Mouse (Mus musculus): ENCODE measurements around the gene Ceacam10. TPM values are rescaled to one million over a fixed set of nuclear protein-coding genes. Genes with fewer than 3 reads are reported as not detected.
"Not testable (repeated sequence)": the region's sequence is repeated elsewhere in the genome, so short reads cannot be mapped to it uniquely, and the experiment has no call there.

Gene Ceacam10
- total RNA-seq (2014; rRNA removed; ENCODE audit: low replicate concordance): not detected in 2 replicates
- polyA plus RNA-seq (2015; fragmentation: Nextera tagmentation; extraction: Ambion mirVana): not detected in 2 replicates

- ATAC-seq (ENCODE audit: insufficient read depth, low read depth); H3K36me3 ChIP-seq (replicated peaks; ENCODE audit: control insufficient read depth, insufficient read depth, low read length); H3K27me3 ChIP-seq (ENCODE audit: control insufficient read depth, insufficient read depth, low read length); DNase-seq (ENCODE audit: low spot score); H3K4me1 ChIP-seq (ENCODE audit: control insufficient read depth, insufficient read depth); H3K9me3 ChIP-seq (replicated peaks; ENCODE audit: control insufficient read depth, low read length); H3K9ac ChIP-seq (replicated peaks; ENCODE audit: low read depth, low read length); H3K27ac ChIP-seq (ENCODE audit: low read depth); H3K4me3 ChIP-seq (ENCODE audit: low read depth, low read length); H3K4me2 ChIP-seq (ENCODE audit: low read depth, low read length): not testable (repeated sequence)
- WGBS: 40% methylated on average over 4 of the region's 4 CpGs
Observed at GRCm38 (mm10) chr7:24776918-24777317, at the start of gene Ceacam10. TSS of gene Ceacam10 (plus strand) at chr7:24777206.

- WGBS: 21% methylated on average over 17 of the region's 17 CpGs
- Histone ChIP-seq H3K9ac (replicated peaks; ENCODE audit: low read depth, low read length) (no peak overlapping the region), H3K4me3 (ENCODE audit: low read depth, low read length) (no peak overlapping the region), H3K27ac (ENCODE audit: low read depth) (no peak overlapping the region), H3K4me1 (ENCODE audit: control insufficient read depth, insufficient read depth) (no peaks in the 10 kb centered on the region), H3K9me3 (replicated peaks; ENCODE audit: control insufficient read depth, low read length) (no peaks in the 10 kb centered on the region; the same call in 1 of the 2 replicates), H3K36me3 (replicated peaks; ENCODE audit: control insufficient read depth, insufficient read depth, low read length) (no peaks in the 10 kb centered on the region), H3K4me2 (ENCODE audit: low read depth, low read length) (no peak overlapping the region), H3K27me3 (ENCODE audit: control insufficient read depth, insufficient read depth, low read length) (no peaks in the 10 kb centered on the region)
- no peak for ATAC-seq (ENCODE audit: insufficient read depth, low read depth)
- DNase-seq (ENCODE audit: low spot score): no peak
- TF ChIP-seq EP300 (IDR thresholded peaks at IDR 0.05; ENCODE audit: low read depth) (no peak), CTCF (IDR thresholded peaks at IDR 0.05; ENCODE audit: low read depth) (no peak)
Observed at GRCm38 (mm10) chr7:24735970-24736670, 40.9 kb upstream of the Ceacam10 start.

GRCm38 (mm10) chr7:24750695-24751094, 26.3 kb upstream of the Ceacam10 start:
- DNase-seq (ENCODE audit: low spot score): no peak
- 19% methylated on average over 4 of the region's 4 CpGs for WGBS
- Histone ChIP-seq H3K4me3 (ENCODE audit: low read depth, low read length) (no peak overlapping the region), H3K9me3 (replicated peaks; ENCODE audit: control insufficient read depth, low read length) (no peaks in the 10 kb centered on the region), H3K4me2 (ENCODE audit: low read depth, low read length) (no peak overlapping the region), H3K4me1 (ENCODE audit: control insufficient read depth, insufficient read depth) (no peaks in the 10 kb centered on the region), H3K27ac (ENCODE audit: low read depth) (no peak overlapping the region), H3K9ac (replicated peaks; ENCODE audit: low read depth, low read length) (no peak overlapping the region), H3K36me3 (replicated peaks; ENCODE audit: control insufficient read depth, insufficient read depth, low read length) (no peaks in the 10 kb centered on the region), H3K27me3 (ENCODE audit: control insufficient read depth, insufficient read depth, low read length) (no peaks in the 10 kb centered on the region)
- no peak for ATAC-seq (ENCODE audit: insufficient read depth, low read depth)
- TF ChIP-seq CTCF (IDR thresholded peaks at IDR 0.05; ENCODE audit: low read depth) (no peak), EP300 (IDR thresholded peaks at IDR 0.05; ENCODE audit: low read depth) (no peak)

- H3K36me3 ChIP-seq (replicated peaks; ENCODE audit: control insufficient read depth, insufficient read depth, low read length): no peaks in the 10 kb centered on the region
- DNase-seq (ENCODE audit: low spot score) (no peak), ATAC-seq (ENCODE audit: insufficient read depth, low read depth) (no peak)
- WGBS: 83% methylated on average over 2 of the region's 2 CpGs
- H3K9ac ChIP-seq (replicated peaks; ENCODE audit: low read depth, low read length): no peak overlapping the region
- no peak overlapping the region for H3K27ac ChIP-seq (ENCODE audit: low read depth)
- no peaks in the 10 kb centered on the region for H3K27me3 ChIP-seq (ENCODE audit: control insufficient read depth, insufficient read depth, low read length)
- H3K4me2 ChIP-seq (ENCODE audit: low read depth, low read length): no peak overlapping the region
- H3K4me3 ChIP-seq (ENCODE audit: low read depth, low read length): no peak overlapping the region
- H3K9me3 ChIP-seq (replicated peaks; ENCODE audit: control insufficient read depth, low read length): no peaks in the 10 kb centered on the region
- H3K4me1 ChIP-seq (ENCODE audit: control insufficient read depth, insufficient read depth): no peaks in the 10 kb centered on the region
- TF ChIP-seq CTCF (IDR thresholded peaks at IDR 0.05; ENCODE audit: low read depth) (no peak), EP300 (IDR thresholded peaks at IDR 0.05; ENCODE audit: low read depth) (no peak)
Observed at GRCm38 (mm10) chr7:24751610-24752009, 25.4 kb upstream of the Ceacam10 start.

- TF ChIP-seq CTCF (IDR thresholded peaks at IDR 0.05; ENCODE audit: low read depth): no peak
- TF ChIP-seq EP300 (IDR thresholded peaks at IDR 0.05; ENCODE audit: low read depth): no peak
- Histone ChIP-seq H3K4me1 (ENCODE audit: control insufficient read depth, insufficient read depth) (no peaks in the 10 kb centered on the region), H3K9me3 (replicated peaks; ENCODE audit: control insufficient read depth, low read length) (no peaks in the 10 kb centered on the region), H3K36me3 (replicated peaks; ENCODE audit: control insufficient read depth, insufficient read depth, low read length) (no peaks in the 10 kb centered on the region), H3K27me3 (ENCODE audit: control insufficient read depth, insufficient read depth, low read length) (no peaks in the 10 kb centered on the region), H3K4me2 (ENCODE audit: low read depth, low read length) (no peak overlapping the region), H3K27ac (ENCODE audit: low read depth) (no peak overlapping the region), H3K9ac (replicated peaks; ENCODE audit: low read depth, low read length) (no peak overlapping the region), H3K4me3 (ENCODE audit: low read depth, low read length) (no peak overlapping the region)
- ATAC-seq (ENCODE audit: insufficient read depth, low read depth) (no peak), DNase-seq (ENCODE audit: low spot score) (no peak)
- WGBS: 59% methylated on average over 5 of the region's 5 CpGs
Observed at GRCm38 (mm10) chr7:24753476-24753875, 23.5 kb upstream of the Ceacam10 start.

- 60% methylated on average over 1 of the region's 1 CpGs for WGBS
- no peak overlapping the region for H3K27ac ChIP-seq (ENCODE audit: low read depth)
- no peak overlapping the region for H3K9ac ChIP-seq (replicated peaks; ENCODE audit: low read depth, low read length)
- H3K9me3 ChIP-seq (replicated peaks; ENCODE audit: control insufficient read depth, low read length): no peaks in the 10 kb centered on the region
- DNase-seq (ENCODE audit: low spot score) (no peak), ATAC-seq (ENCODE audit: insufficient read depth, low read depth) (no peak)
- TF ChIP-seq CTCF (IDR thresholded peaks at IDR 0.05; ENCODE audit: low read depth) (no peak), EP300 (IDR thresholded peaks at IDR 0.05; ENCODE audit: low read depth) (no peak)
- no peaks in the 10 kb centered on the region for H3K4me1 ChIP-seq (ENCODE audit: control insufficient read depth, insufficient read depth)
- no peak overlapping the region for H3K4me2 ChIP-seq (ENCODE audit: low read depth, low read length)
- H3K36me3 ChIP-seq (replicated peaks; ENCODE audit: control insufficient read depth, insufficient read depth, low read length): no peaks in the 10 kb centered on the region
- no peak overlapping the region for H3K4me3 ChIP-seq (ENCODE audit: low read depth, low read length)
- no peaks in the 10 kb centered on the region for H3K27me3 ChIP-seq (ENCODE audit: control insufficient read depth, insufficient read depth, low read length)
Observed at GRCm38 (mm10) chr7:24758520-24758919, 18.5 kb upstream of the Ceacam10 start.
